Mouse (Mus musculus): Measurements from ENCODE around the gene Pax1. TPM values are rescaled to one million over a fixed set of nuclear protein-coding genes. Genes with fewer than 3 reads are reported as not detected.
A peak's percentile ranks its signal among the peaks of the same experiment; 100 is the strongest.

Gene Pax1
- not detected in 2 replicates for polyA plus RNA-seq (2015; fragmentation: Nextera tagmentation; extraction: Ambion mirVana)

GRCm38 (mm10) chr2:147361581-147361980, at the start of gene Pax1:
Gene Pax1 (plus strand): TSS chr2:147361925.
- no peak for DNase-seq (ENCODE audit: low spot score)
- no peak within 1 kb of the TSS; the same call in 1 of the 2 replicates for H3K4me2 ChIP-seq (replicated peaks; ENCODE audit: low read depth, low read length)
- no peaks in the 10 kb centered on the region; the same call in 1 of the 2 replicates for H3K4me1 ChIP-seq (ENCODE audit: insufficient read depth, low read depth, low read length)
- no peaks in the 10 kb centered on the region for H3K36me3 ChIP-seq (ENCODE audit: insufficient read depth, low read length)
- no peak within 1 kb of the TSS for H3K4me3 ChIP-seq (ENCODE audit: low read depth, low read length)
- no peak within 1 kb of the TSS for H3K9ac ChIP-seq (replicated peaks; ENCODE audit: low read depth)
- WGBS: under 1% methylated on average over 18 of the region's 18 CpGs
- no peak for ATAC-seq
- no peak within 1 kb of the TSS for H3K27ac ChIP-seq (ENCODE audit: low read length)
- peaks cover 83% of the 10 kb centered on the region for H3K27me3 ChIP-seq (replicated peaks; ENCODE audit: insufficient read depth, low read length)
- H3K9me3 ChIP-seq (ENCODE audit: low read length): no peaks in the 10 kb centered on the region
- TF ChIP-seq EP300 (IDR thresholded peaks at IDR 0.05) (no peak), CTCF (IDR thresholded peaks at IDR 0.05) (no peak)

- no peak for ATAC-seq
- H3K9ac ChIP-seq (replicated peaks; ENCODE audit: low read depth): no peak overlapping the region
- H3K9me3 ChIP-seq (ENCODE audit: low read length): no peaks in the 10 kb centered on the region
- H3K4me3 ChIP-seq (ENCODE audit: low read depth, low read length): no peak overlapping the region
- H3K36me3 ChIP-seq (ENCODE audit: insufficient read depth, low read length): no peaks in the 10 kb centered on the region
- no peak overlapping the region for H3K4me2 ChIP-seq (replicated peaks; ENCODE audit: low read depth, low read length)
- no peaks in the 10 kb centered on the region for H3K27me3 ChIP-seq (replicated peaks; ENCODE audit: insufficient read depth, low read length)
- H3K27ac ChIP-seq (ENCODE audit: low read length): no peak overlapping the region
- DNase-seq (ENCODE audit: low spot score): peak; percentile 35
- TF ChIP-seq CTCF (IDR thresholded peaks at IDR 0.05) (peak; percentile 69), EP300 (IDR thresholded peaks at IDR 0.05) (no peak)
- WGBS: 13% methylated on average over 9 of the region's 9 CpGs
- H3K4me1 ChIP-seq (ENCODE audit: insufficient read depth, low read depth, low read length): no peaks in the 10 kb centered on the region
These were observed 40.7 kb upstream of the Pax1 start for GRCm38 (mm10) chr2:147321036-147321435.

- Histone ChIP-seq H3K9me3 (ENCODE audit: low read length) (no peaks in the 10 kb centered on the region), H3K4me3 (ENCODE audit: low read depth, low read length) (no peak overlapping the region), H3K4me1 (ENCODE audit: insufficient read depth, low read depth, low read length) (no peaks in the 10 kb centered on the region), H3K9ac (replicated peaks; ENCODE audit: low read depth) (no peak overlapping the region), H3K27ac (ENCODE audit: low read length) (no peak overlapping the region), H3K4me2 (replicated peaks; ENCODE audit: low read depth, low read length) (no peak overlapping the region), H3K36me3 (ENCODE audit: insufficient read depth, low read length) (no peaks in the 10 kb centered on the region), H3K27me3 (replicated peaks; ENCODE audit: insufficient read depth, low read length) (no peaks in the 10 kb centered on the region)
- ATAC-seq (no peak), DNase-seq (ENCODE audit: low spot score) (no peak)
- TF ChIP-seq CTCF (IDR thresholded peaks at IDR 0.05): no peak
- no peak for TF ChIP-seq EP300 (IDR thresholded peaks at IDR 0.05)
- 82% methylated on average over 2 of the region's 2 CpGs for WGBS
These were observed 36.5 kb upstream of the Pax1 start for GRCm38 (mm10) chr2:147325178-147325577.

- no peak for ATAC-seq
- H3K27ac ChIP-seq (ENCODE audit: low read length): no peak overlapping the region
- H3K36me3 ChIP-seq (ENCODE audit: insufficient read depth, low read length): no peaks in the 10 kb centered on the region
- WGBS: 61% methylated on average over 2 of the region's 2 CpGs
- no peak overlapping the region for H3K4me2 ChIP-seq (replicated peaks; ENCODE audit: low read depth, low read length)
- no peak overlapping the region for H3K9ac ChIP-seq (replicated peaks; ENCODE audit: low read depth)
- no peaks in the 10 kb centered on the region for H3K9me3 ChIP-seq (ENCODE audit: low read length)
- no peak for DNase-seq (ENCODE audit: low spot score)
- no peak overlapping the region for H3K4me3 ChIP-seq (ENCODE audit: low read depth, low read length)
- H3K4me1 ChIP-seq (ENCODE audit: insufficient read depth, low read depth, low read length): no peaks in the 10 kb centered on the region
- no peaks in the 10 kb centered on the region for H3K27me3 ChIP-seq (replicated peaks; ENCODE audit: insufficient read depth, low read length)
- no peak for TF ChIP-seq EP300 (IDR thresholded peaks at IDR 0.05)
- no peak for TF ChIP-seq CTCF (IDR thresholded peaks at IDR 0.05)
These were observed 29.0 kb upstream of the Pax1 start for GRCm38 (mm10) chr2:147332731-147333130.

GRCm38 (mm10) chr2:147338729-147339128, 23.0 kb upstream of the Pax1 start:
- Histone ChIP-seq H3K27me3 (replicated peaks; ENCODE audit: insufficient read depth, low read length) (no peaks in the 10 kb centered on the region), H3K4me2 (replicated peaks; ENCODE audit: low read depth, low read length) (no peak overlapping the region), H3K27ac (ENCODE audit: low read length) (no peak overlapping the region), H3K4me3 (ENCODE audit: low read depth, low read length) (no peak overlapping the region), H3K9me3 (ENCODE audit: low read length) (no peaks in the 10 kb centered on the region), H3K4me1 (ENCODE audit: insufficient read depth, low read depth, low read length) (no peaks in the 10 kb centered on the region), H3K36me3 (ENCODE audit: insufficient read depth, low read length) (no peaks in the 10 kb centered on the region), H3K9ac (replicated peaks; ENCODE audit: low read depth) (no peak overlapping the region)
- no peak for TF ChIP-seq CTCF (IDR thresholded peaks at IDR 0.05)
- no peak for TF ChIP-seq EP300 (IDR thresholded peaks at IDR 0.05)
- WGBS: 60% methylated on average over 15 of the region's 15 CpGs
- no peak for DNase-seq (ENCODE audit: low spot score)
- ATAC-seq: no peak

GRCm38 (mm10) chr2:147339796-147340195, 21.9 kb upstream of the Pax1 start:
- Histone ChIP-seq H3K4me2 (replicated peaks; ENCODE audit: low read depth, low read length) (no peak overlapping the region), H3K9me3 (ENCODE audit: low read length) (no peaks in the 10 kb centered on the region), H3K27ac (ENCODE audit: low read length) (no peak overlapping the region), H3K4me1 (ENCODE audit: insufficient read depth, low read depth, low read length) (no peaks in the 10 kb centered on the region), H3K4me3 (ENCODE audit: low read depth, low read length) (no peak overlapping the region), H3K27me3 (replicated peaks; ENCODE audit: insufficient read depth, low read length) (no peaks in the 10 kb centered on the region), H3K9ac (replicated peaks; ENCODE audit: low read depth) (no peak overlapping the region), H3K36me3 (ENCODE audit: insufficient read depth, low read length) (no peaks in the 10 kb centered on the region)
- WGBS: 65% methylated on average over 4 of the region's 4 CpGs
- ATAC-seq (no peak), DNase-seq (ENCODE audit: low spot score) (no peak)
- TF ChIP-seq CTCF (IDR thresholded peaks at IDR 0.05): no peak
- no peak for TF ChIP-seq EP300 (IDR thresholded peaks at IDR 0.05)

- H3K36me3 ChIP-seq (ENCODE audit: insufficient read depth, low read length): no peaks in the 10 kb centered on the region
- DNase-seq (ENCODE audit: low spot score) (no peak), ATAC-seq (no peak)
- H3K4me3 ChIP-seq (ENCODE audit: low read depth, low read length): no peak overlapping the region
- H3K4me1 ChIP-seq (ENCODE audit: insufficient read depth, low read depth, low read length): no peaks in the 10 kb centered on the region
- no peaks in the 10 kb centered on the region for H3K27me3 ChIP-seq (replicated peaks; ENCODE audit: insufficient read depth, low read length)
- no peak for TF ChIP-seq EP300 (IDR thresholded peaks at IDR 0.05)
- TF ChIP-seq CTCF (IDR thresholded peaks at IDR 0.05): peak; percentile 41
- H3K27ac ChIP-seq (ENCODE audit: low read length): no peak overlapping the region
- H3K9me3 ChIP-seq (ENCODE audit: low read length): no peaks in the 10 kb centered on the region
- H3K9ac ChIP-seq (replicated peaks; ENCODE audit: low read depth): no peak overlapping the region
- H3K4me2 ChIP-seq (replicated peaks; ENCODE audit: low read depth, low read length): no peak overlapping the region
- 10% methylated on average over 2 of the region's 2 CpGs for WGBS
These were observed 19.5 kb upstream of the Pax1 start for GRCm38 (mm10) chr2:147342198-147342597.

Data from lung, postnatal 0 days (tissue).